Mouse (Mus musculus): ENCODE results near the gene Parp1.

Gene Parp1

DNA sequence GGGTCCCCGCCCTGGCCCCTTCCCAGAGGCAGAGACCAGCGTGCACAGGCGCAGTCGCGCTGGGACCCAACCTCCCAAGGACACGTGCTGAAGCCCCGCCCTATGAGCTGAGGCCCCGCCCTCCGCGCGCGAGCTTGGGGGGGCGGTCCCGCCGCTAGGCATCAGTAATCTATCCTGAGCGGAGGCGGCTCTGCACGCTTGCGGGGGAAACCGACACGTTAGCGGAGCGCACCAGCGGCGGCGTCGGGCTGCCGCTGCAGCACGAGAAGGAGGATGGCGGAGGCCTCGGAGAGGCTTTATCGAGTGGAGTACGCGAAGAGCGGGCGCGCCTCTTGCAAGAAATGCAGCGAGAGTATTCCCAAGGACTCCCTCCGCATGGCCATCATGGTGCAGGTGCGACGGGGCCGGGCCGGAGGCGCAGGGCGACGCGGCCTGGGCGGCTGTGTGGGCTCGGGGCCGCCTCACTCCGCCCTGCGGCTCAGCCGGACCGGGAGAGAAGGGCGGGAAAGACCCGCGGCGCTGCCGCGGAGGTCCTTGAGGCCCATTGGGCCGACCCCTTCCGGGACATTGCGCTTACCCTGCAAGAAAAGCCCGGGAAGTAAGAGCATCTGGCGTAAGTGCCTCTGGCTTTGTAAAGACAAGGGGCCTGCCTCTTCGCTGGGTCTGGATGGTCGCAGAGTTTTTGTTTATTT lies at the start of gene Parp1:
Gene Parp1, plus strand, starts transcription at position 164 of the 692 bp plus-strand sequence.
- DNase-seq (ENCODE audit: inconsistent ontology term) = peak; percentile 98

DNA sequence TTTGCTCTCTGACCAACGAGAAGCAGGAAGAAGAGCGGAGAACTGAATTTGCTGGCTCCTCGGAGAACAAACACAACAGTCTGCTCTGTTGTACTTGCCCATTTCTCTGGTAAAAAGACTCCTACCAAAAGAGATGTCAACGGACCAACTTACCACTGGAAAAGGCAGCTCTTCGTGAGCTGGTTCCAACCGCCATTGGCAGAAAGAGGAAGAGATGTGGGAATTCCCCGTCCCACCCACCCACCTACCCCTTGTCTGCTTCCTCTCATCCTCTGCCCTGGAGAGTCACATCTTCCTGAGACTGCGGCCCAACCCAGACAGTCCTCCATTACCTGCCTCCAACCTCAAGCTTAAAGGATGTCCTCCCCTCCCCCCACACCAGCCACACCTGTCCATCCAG lies 49.2 kb upstream of the Parp1 start:
- no peak for DNase-seq (ENCODE audit: inconsistent ontology term)

DNA sequence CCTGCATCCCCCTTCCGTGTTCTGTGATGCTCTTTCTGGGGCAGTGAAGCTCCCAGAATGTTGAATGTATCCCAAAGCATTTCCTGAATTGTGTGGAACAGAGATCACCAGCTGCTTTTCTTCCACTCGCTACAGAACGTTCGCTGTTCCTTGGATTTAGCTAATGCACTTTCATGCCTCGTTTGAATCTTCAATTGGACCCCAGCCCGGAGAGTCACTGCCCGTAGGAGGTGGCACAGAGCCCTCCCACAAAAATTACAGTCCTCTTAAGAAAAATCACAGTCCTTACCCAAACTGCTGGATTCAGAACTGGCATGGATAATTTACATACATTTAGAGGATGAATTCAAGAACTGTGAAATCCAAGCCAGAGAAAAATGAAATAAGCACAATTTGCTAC lies 48.5 kb upstream of the Parp1 start:
- peak; percentile 43 for DNase-seq (ENCODE audit: inconsistent ontology term)

DNA sequence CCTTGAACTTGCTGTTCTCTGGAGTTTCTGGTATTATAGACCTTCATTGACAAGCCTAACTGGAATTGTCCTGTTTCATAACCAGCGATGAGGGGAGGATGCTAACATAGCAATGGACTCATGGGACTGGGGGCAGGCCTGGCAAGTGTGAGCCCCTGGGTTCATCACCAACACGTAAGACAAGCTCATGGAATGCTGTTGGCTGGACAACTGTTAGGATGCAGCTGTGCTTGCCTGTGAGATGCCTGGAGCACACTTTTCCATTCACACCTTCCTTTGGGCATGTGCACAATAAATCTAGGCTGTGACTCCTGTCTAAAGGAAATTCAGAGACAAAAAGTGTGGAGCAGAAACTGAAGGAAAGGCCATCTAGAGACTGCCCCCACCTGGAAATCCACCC lies 45.4 kb upstream of the Parp1 start:
- no peak for DNase-seq (ENCODE audit: inconsistent ontology term)

DNA sequence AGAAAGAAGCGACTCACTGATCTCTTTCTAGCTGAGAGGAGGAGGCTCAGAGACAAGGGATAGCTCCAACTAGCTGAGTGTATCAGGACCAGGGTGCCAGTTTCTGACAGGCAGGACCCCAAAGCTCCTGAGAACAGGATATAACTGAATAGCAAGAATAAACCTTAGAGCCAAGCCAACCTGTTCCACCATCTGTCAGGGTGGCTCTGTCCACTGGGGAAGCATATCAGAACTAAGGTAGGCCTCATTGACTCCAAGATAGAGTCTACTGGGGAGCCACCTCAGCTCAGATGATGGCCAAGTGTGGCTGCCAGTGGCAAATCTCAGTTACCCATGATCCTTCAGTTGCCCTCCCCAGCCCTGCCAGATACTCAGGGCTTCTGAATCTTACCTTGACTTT lies 43.4 kb upstream of the Parp1 start:
- DNase-seq (ENCODE audit: inconsistent ontology term) = no peak

DNA sequence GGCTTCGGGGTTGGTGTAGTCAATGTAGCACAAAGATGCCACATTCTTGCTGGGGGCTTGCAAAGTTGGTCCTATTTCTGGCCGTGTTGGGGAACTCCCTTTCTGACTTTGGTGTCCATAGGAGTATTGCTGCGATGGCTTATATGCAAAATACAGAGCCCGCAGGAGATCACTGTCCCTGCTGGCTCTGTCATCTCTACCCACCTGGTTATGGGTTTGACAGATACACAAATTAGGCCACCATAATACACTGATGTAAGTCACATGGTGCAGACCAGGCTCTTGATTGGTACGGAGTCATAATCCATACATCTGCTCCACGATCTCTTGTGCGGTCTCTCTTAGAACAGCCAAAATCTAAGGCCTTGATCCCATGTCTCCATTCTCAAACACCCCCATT lies 38.9 kb upstream of the Parp1 start:
- DNase-seq (ENCODE audit: inconsistent ontology term) = no peak

DNA sequence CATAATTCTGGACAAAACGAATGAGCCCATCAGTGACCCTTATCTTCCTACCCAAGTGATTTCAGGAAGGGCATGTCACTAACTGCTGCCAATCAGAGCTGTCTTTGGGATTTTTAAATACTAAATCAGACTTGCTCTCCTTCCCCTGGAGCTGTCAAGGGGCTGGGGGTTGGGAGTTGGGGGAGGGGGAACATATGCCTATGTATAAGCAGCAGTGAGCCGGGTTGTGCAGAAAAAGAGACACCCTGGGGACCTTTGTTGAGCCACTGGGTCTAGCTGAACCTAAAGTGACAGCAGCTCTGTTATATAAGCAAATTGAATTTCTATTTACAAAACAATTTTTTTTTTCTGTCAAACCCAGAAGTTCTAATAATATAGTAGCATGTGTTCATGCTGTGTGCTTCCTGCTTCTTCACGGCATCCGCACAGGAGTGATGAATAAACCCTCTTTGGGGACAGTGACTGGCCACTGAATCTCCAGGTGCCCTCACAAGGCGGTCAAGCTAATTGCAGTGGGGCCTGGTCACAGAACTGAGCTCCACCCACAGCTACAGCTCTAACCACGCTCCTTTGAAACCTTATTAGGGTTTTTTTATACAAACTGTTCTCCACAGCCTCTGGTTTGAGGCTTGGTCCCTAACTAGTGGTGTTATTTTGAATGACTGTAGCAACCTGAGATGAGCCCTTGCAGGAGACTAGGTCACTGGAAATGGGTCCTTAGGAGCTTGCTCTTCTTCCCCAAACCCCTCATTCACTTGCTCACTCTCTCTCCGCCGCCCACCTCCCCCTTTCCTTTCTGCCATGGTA lies 38.1 kb upstream of the Parp1 start:
- DNase-seq (ENCODE audit: inconsistent ontology term) = no peak

DNA sequence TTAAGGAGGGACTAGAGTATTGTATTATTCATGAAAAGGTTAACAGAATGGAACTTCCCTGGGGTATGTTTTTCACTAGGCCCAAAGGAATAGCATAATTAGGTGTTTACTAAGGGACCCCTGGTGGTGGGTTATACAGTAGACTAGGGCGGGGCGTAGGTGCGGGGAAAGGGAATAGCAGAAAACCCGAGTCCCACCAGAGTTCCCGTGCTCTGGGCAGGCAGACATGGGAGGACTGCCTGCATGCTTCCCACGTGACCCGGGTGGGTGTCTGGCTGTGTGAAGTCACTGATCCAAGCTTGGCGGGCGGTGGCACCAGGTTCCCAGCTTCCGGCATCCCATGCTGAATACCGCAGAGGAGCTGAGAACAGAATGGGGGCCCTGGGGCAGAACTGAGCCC lies 36.1 kb upstream of the Parp1 start:
- no peak for DNase-seq (ENCODE audit: inconsistent ontology term)

DNA sequence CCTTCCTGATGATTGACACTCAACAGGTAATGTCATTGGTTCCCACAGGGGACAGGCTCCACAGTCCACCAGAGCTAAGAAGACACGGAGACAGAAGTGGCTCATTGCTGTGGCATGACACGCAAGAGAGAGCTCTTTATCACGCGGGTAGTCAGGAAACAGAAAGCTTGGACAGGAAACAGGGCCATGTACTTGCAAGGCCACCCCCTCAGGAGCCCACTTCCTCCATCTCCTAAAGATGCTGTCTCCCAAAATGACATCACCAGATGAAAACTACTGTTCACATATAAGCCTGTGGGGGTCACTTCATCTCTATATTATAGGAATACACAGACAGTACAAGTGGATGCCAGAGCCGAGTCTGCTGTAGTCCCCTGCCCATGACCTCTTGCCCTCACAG lies 32.0 kb upstream of the Parp1 start:
- no peak for DNase-seq (ENCODE audit: inconsistent ontology term)

DNA sequence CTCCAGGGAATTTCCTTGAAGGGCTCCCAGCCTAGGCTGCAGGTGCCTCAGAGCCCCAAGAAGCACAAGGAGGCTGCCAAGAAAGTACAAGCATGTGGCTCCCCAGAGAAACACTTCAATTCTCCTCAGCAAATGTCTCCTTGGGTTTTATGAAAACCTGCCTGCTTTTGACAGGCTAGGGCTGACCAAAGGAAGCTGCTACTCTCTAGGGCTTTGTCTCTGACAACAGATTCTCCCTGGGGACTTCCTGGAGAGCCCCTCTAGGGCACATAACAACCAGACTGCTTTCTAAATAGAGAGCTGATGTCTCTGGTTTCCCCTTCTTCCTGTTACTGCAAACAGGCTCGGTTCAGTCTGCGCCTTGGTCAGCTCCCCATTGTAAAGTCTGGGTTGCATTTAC lies 27.5 kb upstream of the Parp1 start:
- DNase-seq (ENCODE audit: inconsistent ontology term) = no peak

DNA sequence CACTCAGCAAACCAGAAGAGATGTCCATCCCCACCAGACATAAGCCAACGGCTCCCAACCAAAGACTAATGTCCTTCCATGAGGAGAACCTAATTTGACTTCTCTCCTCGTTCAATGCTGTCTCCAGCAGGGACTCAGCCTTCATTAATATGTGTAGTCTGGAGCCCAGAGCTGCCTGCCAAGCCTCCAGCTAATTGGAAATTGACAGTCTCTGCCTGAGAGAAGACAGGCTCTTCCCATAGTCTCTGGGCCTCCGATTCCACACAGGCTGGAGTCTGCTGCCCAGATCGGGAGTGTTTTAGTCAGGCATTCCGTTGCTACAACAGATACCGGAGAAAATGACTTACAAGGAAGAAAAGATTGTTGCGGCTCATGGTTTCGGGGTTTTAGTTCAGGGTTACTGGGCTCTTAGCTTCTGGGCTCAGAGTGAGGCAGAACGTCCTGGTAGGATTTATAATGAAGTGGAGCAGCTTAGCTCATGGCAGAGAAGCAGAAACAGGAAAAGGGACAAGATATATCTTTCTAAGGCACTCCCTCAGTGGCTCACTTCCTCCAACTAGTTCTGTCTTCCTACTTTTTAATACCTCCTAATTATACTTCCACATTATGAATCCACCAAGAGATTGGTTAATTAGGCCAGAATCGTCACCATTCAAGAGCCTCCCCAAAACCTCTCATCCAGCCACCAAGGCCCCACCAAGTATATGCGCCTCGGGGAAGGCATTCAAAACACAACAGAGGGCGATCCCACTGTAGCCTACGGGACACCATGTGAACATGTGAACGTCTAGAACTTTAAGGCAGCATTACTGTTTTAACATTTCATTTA lies 26.6 kb upstream of the Parp1 start:
- DNase-seq (ENCODE audit: inconsistent ontology term) = peak; percentile 31

DNA sequence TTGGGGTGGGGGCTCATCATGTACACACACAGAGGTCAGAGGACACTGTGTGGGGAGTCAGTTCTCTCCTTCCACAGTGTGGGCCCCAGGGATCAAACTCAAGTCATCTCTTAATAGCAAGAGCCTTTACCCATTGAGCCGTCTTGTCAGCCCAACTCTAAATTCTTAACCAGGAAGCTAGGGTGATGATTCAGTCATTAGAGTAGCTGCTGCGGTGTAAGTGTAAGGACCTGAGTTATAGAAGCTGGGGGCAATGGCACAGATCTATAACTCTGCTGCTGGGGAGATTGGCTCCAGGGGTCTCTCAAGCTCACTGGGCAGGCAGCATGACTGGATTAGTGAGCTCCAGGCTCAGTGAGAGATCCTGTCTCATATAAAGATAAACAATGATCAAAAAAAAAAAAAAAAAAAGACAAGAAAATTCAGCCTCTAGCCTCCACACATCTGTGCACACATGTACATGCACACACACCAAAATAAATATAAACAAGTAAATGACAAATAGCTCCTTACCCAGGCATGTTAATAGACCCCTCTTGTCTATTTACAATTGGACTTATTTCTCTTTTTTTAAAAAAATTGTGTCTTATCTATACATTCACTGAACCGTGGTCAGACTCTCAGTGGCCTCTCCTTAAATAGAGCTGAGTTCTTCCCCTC lies 25.9 kb upstream of the Parp1 start:
- DNase-seq (ENCODE audit: inconsistent ontology term) = no peak

DNA sequence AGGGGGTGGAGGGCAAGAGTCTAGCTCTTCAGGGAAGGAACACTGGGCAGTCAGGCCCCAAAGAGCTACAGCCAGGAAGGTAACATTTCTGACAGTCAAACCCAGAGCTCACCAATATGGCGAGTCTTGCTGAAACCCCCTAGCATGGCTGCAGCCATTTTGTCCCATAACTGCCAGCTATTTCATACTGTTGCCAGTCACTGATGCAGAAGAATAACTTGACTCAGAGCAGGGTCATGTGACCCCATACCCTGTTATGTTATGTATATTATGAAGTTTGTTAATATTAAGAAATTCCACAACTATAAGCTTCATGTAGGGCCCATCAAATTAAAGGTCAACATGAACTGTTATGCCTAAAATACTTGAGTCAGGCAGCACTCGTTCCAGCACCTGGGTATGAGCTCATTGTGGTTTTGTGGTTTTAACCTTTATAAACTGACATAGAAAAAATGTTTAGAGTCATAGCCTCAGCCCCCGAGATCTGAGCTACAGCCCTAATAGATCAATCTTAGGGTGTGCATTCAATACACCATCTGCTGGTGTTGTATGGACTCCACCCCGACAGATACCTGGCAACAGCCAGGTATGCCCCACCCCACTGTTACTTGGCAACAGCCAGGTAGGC lies 22.7 kb upstream of the Parp1 start:
- no peak for DNase-seq (ENCODE audit: inconsistent ontology term)

DNA sequence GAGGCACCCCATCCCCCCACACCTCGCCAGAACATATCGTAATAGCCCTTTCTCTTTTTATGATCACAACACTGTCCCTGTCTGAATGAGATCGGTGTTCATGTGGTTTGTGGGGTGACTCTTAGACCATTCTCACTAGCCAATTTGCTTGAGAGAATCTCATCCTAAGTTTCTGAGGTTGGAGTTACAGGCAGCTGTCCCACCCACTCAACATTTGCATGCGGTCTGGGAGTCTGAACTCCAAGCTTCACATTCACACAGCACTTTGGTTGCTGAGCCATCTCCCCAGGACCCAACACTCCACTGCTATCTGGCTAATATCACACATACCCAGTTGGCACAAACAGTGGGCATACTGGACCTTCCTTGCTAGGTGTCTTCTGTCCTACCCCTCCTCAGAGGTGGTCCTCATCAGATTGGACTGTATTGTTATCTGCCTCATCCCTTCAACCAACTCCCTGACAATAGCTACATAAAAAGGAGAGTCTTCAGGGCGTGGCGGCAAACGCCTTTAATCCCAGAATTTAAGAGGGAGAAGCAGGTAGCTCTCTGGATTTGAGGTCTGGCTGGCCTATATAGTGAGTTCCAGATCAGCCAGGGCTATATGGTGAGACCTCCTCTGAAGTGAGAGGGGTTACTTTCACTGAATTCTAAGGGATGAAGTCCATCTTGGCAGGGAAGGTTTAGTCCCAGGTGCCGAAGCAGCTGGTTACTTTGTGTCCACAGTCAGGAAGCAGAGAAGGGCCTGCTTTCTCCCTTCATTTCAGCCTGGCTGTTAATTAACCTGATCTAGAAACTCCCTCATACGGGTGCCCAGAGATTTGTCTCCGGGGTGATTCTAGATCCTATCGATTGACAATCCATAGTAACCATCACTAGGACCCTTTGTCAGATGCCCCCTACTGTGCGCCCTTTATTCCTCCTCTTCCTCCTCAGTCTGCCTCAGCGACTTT lies 21.6 kb upstream of the Parp1 start:
- DNase-seq (ENCODE audit: inconsistent ontology term) = no peak

DNA sequence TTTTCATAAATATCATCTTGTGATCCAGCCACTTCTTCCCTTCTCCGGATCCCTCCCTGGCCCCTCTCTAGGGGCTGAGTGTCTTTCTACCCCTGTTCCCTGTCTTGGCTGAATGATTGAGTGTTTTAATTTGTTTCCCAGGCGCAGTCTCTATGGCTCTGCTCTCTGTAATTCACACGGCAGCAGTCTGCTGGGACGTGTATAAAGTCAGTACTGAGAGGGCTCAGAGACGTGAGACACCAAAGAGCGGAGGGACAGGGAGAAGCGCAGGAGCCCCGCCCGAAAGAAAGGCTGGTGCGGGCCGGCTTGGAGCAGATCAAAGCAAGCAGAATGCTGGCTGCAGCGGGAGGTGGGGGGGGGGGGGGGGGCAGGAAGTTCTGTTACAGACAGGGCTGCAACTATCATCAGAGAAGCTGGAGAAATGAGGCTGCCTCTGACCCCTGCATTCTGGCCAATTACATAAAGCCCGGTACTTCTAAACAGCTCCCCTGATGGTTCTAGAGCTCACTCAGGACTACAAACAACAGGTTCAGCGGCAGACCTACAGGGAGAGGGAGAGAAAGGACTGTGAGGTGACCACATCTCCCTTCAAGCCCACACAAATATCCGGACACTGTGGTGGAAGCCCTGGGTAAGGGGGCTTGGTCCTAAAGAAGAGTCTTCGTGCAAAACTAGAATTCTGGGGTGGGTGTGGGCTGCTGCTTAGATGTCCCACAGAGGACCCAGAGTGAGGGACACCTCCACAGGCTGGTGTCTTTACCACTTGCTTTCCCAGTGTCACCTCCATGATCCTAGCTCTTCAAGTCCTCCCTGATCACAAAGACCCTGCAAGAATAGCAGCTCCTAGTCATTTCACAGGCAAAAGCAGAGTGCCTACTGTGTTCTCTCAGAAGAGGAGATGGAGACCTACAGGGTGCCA lies 20.7 kb upstream of the Parp1 start:
- peak; percentile 30 for DNase-seq (ENCODE audit: inconsistent ontology term)

DNA sequence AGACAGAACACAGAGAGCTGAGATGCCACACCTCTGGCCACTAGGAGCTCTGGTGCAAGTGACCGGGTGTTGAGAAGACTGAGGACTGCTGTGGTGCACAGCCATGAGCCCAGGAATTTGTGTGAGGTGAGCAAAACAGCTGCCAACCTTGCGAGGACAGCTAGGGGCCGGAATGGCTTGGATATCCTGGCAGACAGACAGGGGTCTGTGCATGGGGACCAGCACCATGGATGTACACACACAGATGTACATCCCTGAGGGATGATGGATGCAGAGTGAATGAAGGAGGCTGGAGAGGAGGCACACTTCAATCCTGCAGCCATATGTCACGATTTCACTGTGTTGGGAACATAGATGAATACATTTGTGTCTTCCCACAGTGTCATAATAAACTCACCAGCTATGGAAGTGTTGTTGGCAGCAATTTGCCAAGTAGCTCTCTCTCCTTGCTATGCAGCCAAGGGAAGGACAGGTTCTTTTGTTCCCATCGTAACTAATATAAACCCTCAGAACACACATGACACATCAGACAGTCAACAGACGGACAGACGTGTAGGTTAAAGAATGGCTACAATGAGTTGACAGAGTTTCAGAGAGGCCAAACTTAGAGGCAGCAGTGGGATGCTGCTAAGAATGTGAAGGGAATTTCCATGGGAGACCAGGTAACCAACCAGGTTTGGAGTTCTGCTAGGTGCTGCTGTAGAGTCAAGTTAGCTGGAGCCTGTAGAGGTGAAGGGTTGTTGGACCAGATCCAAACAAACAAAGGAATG lies 19.0 kb upstream of the Parp1 start:
- DNase-seq (ENCODE audit: inconsistent ontology term) = no peak

DNA sequence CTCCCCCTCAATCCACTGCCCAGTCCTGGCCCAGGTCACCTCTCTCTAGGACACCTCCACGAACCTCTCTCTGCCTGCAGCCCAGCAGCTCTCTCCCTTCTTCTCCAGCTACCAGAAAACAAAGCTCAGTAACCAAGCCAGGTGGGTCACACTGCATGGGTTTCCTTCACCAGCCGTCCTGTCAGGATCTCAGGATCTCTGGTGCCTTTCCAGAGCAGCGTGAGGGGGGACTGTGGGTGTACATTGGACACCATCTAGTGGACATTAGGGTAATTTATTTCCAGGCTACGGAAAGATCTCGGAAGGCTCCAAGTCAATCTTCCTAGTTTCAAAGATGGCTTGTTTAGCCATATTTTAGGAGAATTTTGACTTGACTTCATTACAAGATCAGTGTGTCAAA lies 18.0 kb upstream of the Parp1 start:
- DNase-seq (ENCODE audit: inconsistent ontology term) = peak; percentile 58

DNA sequence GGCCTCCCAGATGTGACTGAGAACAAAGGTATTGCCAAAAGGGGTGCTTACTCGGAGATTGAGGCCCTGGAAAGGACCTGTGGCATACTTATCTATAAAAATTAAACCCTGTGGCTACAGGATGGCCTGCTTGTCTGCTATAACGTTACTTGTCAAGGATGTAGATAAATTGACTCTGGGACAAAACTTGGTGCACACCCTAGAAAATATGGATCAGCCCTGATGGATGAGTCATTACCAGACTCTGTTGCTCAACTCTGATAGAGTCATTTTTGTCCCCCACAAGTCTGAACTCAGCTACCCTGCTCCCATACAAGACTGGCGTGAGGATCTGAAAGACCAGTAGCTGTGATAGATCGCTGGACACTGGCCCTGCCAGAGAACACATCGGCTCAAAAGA lies 11.8 kb upstream of the Parp1 start:
- DNase-seq (ENCODE audit: inconsistent ontology term) = no peak

DNA sequence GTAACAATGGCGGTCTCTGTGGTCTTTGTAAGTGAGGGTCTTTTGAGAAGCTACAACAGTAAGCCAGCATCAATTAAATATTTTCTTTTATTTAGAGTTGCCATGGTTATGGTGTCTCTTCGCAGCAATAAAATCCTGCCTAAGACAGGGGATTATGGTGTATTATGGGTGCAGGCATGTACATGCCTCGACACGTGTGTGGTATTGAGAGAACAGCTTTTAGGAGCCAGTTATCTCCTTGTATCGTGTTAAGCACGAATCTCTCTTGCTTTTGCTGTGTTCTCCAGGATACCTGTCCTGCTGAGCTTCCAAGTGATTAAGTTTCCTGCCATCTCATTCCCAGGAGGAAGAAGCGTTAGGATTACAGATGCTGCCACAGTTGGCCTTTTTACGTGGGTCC lies 9.3 kb upstream of the Parp1 start:
- no peak for DNase-seq (ENCODE audit: inconsistent ontology term)
